Mouse (Mus musculus): Measurements from ENCODE around the gene Dpysl4. TPM values are rescaled to one million over a fixed set of nuclear protein-coding genes. Genes with fewer than 3 reads are reported as not detected.

The Dpysl4 gene
- total RNA-seq (2021), result 1 to 10 TPM; 5.0 to 6.4 TPM

GRCm38 (mm10) chr7:139085629-139086194, at the start of gene Dpysl4:
Dpysl4 (plus strand) TSS chr7:139086001.
- peak in 1 of 2 experiments; percentile 47 for DNase-seq
- intact Hi-C loops (cut with DNase I), result no loop called here

- DNase-seq, result no peak
Measured at GRCm38 (mm10) chr7:139063406-139063805, 22.4 kb upstream of the Dpysl4 start.

GRCm38 (mm10) chr7:139068182-139068623, 17.6 kb upstream of the Dpysl4 start:
- intact Hi-C loops (cut with DNase I), result no loop called here
- peak; percentile 58 to 74 for DNase-seq

More at GRCm38 (mm10) chr7:139063406-139063805, 22.4 kb upstream of the Dpysl4 start:
- intact Hi-C loops (cut with DNase I), result no loop called here

GRCm38 (mm10) chr7:139074189-139074588, 11.6 kb upstream of the Dpysl4 start:
- intact Hi-C loops (cut with DNase I), result no loop called here
- no peak for DNase-seq

- DNase-seq, result no peak
- intact Hi-C loops (cut with DNase I), result no loop called here
Measured at GRCm38 (mm10) chr7:139075054-139075794, 10.6 kb upstream of the Dpysl4 start.

- no peak for DNase-seq
- intact Hi-C loops (cut with DNase I), result no loop called here
Measured at GRCm38 (mm10) chr7:139077283-139077682, 8.5 kb upstream of the Dpysl4 start.

GRCm38 (mm10) chr7:139078181-139078580, 7.6 kb upstream of the Dpysl4 start:
- DNase-seq, result no peak
- intact Hi-C loops (cut with DNase I), result no loop called here

- intact Hi-C loops (cut with DNase I), result no loop called here
- DNase-seq, result no peak
Measured at GRCm38 (mm10) chr7:139079141-139079540, 6.7 kb upstream of the Dpysl4 start.

- no peak for DNase-seq
- intact Hi-C loops (cut with DNase I), result no loop called here
Measured at GRCm38 (mm10) chr7:139080714-139081113, 5.1 kb upstream of the Dpysl4 start.

GRCm38 (mm10) chr7:139081158-139081557, 4.6 kb upstream of the Dpysl4 start:
- intact Hi-C loops (cut with DNase I), result no loop called here

GRCm38 (mm10) chr7:139082281-139082680, 3.5 kb upstream of the Dpysl4 start:
- DNase-seq, result no peak
- intact Hi-C loops (cut with DNase I), result no loop called here

More at GRCm38 (mm10) chr7:139081158-139081557, 4.6 kb upstream of the Dpysl4 start:
- no peak for DNase-seq

- DNase-seq, result no peak
- intact Hi-C loops (cut with DNase I), result no loop called here
Measured at GRCm38 (mm10) chr7:139084316-139084715, 1.5 kb upstream of the Dpysl4 start.

GRCm38 (mm10) chr7:139086195-139087158, 676 bp downstream of the Dpysl4 start:
- intact Hi-C loops (cut with DNase I), result no loop called here
- DNase-seq, result peak; percentile 20 to 40

- peak; percentile 27 to 29 for DNase-seq
- intact Hi-C loops (cut with DNase I), result no loop called here
Measured at GRCm38 (mm10) chr7:139087801-139088200, 2.0 kb downstream of the Dpysl4 start.

GRCm38 (mm10) chr7:139089892-139090874, 4.4 kb downstream of the Dpysl4 start:
- intact Hi-C loops (cut with DNase I), result no loop called here
- DNase-seq, result no peak

- no peak for DNase-seq
- intact Hi-C loops (cut with DNase I), result no loop called here
Measured at GRCm38 (mm10) chr7:139091681-139092080, 5.9 kb downstream of the Dpysl4 start.

GRCm38 (mm10) chr7:139092676-139093075, 6.9 kb downstream of the Dpysl4 start:
- no peak for DNase-seq
- intact Hi-C loops (cut with DNase I), result no loop called here

GRCm38 (mm10) chr7:139093124-139093523, 7.3 kb downstream of the Dpysl4 start:
- intact Hi-C loops (cut with DNase I), result no loop called here
- no peak for DNase-seq

- DNase-seq, result no peak
- intact Hi-C loops (cut with DNase I), result no loop called here
Measured at GRCm38 (mm10) chr7:139093781-139094180, 8.0 kb downstream of the Dpysl4 start.

GRCm38 (mm10) chr7:139094761-139095160, 9.0 kb downstream of the Dpysl4 start:
- intact Hi-C loops (cut with DNase I), result no loop called here
- DNase-seq, result no peak

Measured in heart, postnatal 36 days (tissue).